Mouse (Mus musculus) WW6 (cell line): Measurements from ENCODE around the gene Fbxw5.
"Not testable (repeated sequence)": the region's sequence is repeated elsewhere in the genome, so short reads cannot be mapped to it uniquely, and the experiment has no call there.

Experiments used
- DNase-seq: peaks from one replicate; pipeline ENCODE4 v3.0.0-alpha.2; 2013; ENCODE audit warnings: low read depth, low spot score

Gene Fbxw5

GRCm38 (mm10) chr2:25509912-25510311 lies 9.4 kb downstream of the Fbxw5 start:
- no peak for DNase-seq

GRCm38 (mm10) chr2:25526510-25527302 lies 26.2 kb downstream of the Fbxw5 start:
- DNase-seq, result no peak

GRCm38 (mm10) chr2:25533707-25534106 lies 33.2 kb downstream of the Fbxw5 start:
- no peak for DNase-seq

- DNase-seq, result no peak
Observed at GRCm38 (mm10) chr2:25534178-25534865, 33.8 kb downstream of the Fbxw5 start.

- no peak for DNase-seq
Observed at GRCm38 (mm10) chr2:25534866-25535182, 34.3 kb downstream of the Fbxw5 start.

GRCm38 (mm10) chr2:25536531-25536930 lies 36.0 kb downstream of the Fbxw5 start:
- DNase-seq, result no peak

GRCm38 (mm10) chr2:25540541-25540948 lies 40.0 kb downstream of the Fbxw5 start:
- no peak for DNase-seq

GRCm38 (mm10) chr2:25541644-25542367 lies 41.3 kb downstream of the Fbxw5 start:
- DNase-seq, result no peak

- no peak for DNase-seq
Observed at GRCm38 (mm10) chr2:25545996-25546810, 45.7 kb downstream of the Fbxw5 start.

- DNase-seq, result peak; percentile 93
Observed at GRCm38 (mm10) chr2:25546811-25547491, 46.4 kb downstream of the Fbxw5 start, which contains the start of gene Traf2. TSS of gene Traf2 (minus strand) at chr2:25546940.

GRCm38 (mm10) chr2:25549021-25549991 lies 48.8 kb downstream of the Fbxw5 start:
- no peak for DNase-seq

GRCm38 (mm10) chr2:25551186-25551585 lies 50.6 kb downstream of the Fbxw5 start:
- no peak for DNase-seq

- not testable (repeated sequence) for DNase-seq
Observed at GRCm38 (mm10) chr2:25553171-25553786, 52.7 kb downstream of the Fbxw5 start.
